Mouse (Mus musculus) MN1 (cell line): ENCODE measurements at regions not wholly inside any gene's neighbourhood (a gene's known extent, or its start where the extent isn't known, plus 50 kb on each side); places are given as distances from the start of the nearest gene placed in this dataset.
A peak's percentile ranks its signal among the peaks of the same experiment; 100 is the strongest.

Experiments
- DNase-seq: peaks from one replicate; pipeline ENCODE4 v3.0.0-alpha.2; 2016; ENCODE audit warnings: low spot score

GRCm38 (mm10) chr4:81506841-81507240, 64.2 kb upstream of the Mpdz start:
- DNase-seq: no peak

GRCm38 (mm10) chr4:81506306-81506705, 63.7 kb upstream of the Mpdz start:
- no peak for DNase-seq

GRCm38 (mm10) chr4:81505096-81505495, 62.5 kb upstream of the Mpdz start:
- DNase-seq: no peak

GRCm38 (mm10) chr4:81503941-81504340, 61.3 kb upstream of the Mpdz start:
- no peak for DNase-seq

- DNase-seq: no peak
Measured at GRCm38 (mm10) chr4:81501802-81502201, 59.2 kb upstream of the Mpdz start.

- DNase-seq: peak; percentile 42
Measured at GRCm38 (mm10) chr4:81498133-81498532, 55.5 kb upstream of the Mpdz start.

- no peak for DNase-seq
Measured at GRCm38 (mm10) chr4:81492811-81493210, 50.2 kb upstream of the Mpdz start.
